Mouse (Mus musculus) layer of hippocampus, adult 9-10 months (tissue): ENCODE measurements at regions not wholly inside any gene's neighbourhood (a gene's known extent, or its start where the extent isn't known, plus 50 kb on each side); places are given as distances from the start of the nearest gene placed in this dataset.

Experiments used
- DNase-seq: peaks from one replicate; pipeline ENCODE4 v3.0.0; 2022; ENCODE audit warnings: low spot score

DNA sequence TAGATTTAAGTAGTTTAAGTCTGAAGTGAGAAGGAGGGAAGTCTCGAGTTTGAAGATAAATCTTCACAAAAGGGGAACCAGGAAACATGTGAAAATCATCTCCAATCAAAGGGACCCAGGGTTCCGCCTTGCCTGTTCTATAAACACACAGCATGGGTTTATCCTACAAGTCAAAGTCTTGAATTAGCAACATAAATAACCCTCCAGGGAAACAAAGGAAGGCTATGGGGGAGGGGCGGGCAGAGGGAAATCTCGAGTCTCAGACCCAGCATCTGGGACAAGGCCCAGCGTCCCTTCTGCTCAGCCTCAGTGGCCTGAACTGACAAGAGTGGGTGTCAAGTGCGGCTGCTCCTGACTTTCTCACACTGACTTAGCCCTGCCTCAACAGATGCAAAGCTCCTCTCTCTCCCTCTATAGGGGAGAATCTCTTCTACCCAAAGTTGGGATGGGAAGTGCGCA, 240.3 kb upstream of the Lrig3 start:
- no peak for DNase-seq

DNA sequence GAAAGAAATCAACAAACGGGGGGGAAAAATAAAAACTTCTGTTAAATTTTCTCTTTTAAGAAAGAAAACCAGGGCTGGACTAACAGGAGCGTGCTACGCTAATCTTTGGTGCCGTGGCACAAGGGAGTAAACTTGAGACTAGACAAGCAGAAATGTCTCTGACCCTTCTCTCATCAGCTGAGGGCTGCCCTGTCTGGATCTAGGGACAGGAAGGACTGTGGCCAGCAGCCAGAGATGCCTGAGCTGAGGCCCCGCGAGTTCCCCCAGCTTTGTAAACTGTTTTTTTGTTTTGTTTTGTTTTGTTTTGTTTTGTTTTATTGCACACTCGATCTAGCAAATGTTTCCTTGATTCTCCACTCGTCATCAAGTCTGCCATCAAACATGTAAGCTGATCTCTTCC, 239.4 kb upstream of the Lrig3 start:
- no peak for DNase-seq

DNA sequence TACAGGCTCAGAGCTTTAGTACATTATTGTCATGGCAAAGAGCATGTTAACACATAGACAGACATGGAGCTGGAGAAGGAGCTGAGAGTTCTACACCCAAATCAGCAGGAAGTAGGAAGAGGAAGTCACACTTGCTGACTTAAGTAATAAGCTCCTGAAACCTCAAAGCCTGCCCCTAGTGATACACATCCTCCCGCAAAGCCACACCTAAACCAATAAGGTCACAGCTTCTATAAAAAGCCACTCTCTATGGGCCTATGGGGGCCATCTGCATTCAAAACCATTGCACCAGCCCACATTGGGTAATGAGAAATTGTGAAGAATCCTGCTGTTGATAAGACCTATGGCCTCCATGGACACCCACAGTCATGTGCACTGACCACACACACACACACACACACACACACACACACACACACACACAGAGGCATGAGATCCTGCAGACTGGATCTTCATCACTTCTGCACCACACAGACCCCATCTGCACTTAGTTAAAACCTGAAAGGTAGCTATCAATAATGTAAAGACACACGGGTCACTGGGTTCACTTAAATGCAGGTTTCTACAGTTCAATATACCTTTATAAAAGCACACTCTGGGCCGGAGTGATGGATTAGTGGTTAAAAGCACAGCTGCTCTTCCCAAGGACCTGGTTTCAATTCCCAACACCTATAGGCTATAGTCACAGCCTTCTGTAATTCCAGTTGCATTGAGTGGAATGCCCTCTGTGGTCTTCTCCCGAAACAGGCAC, 230.0 kb upstream of the Lrig3 start:
- no peak for DNase-seq

DNA sequence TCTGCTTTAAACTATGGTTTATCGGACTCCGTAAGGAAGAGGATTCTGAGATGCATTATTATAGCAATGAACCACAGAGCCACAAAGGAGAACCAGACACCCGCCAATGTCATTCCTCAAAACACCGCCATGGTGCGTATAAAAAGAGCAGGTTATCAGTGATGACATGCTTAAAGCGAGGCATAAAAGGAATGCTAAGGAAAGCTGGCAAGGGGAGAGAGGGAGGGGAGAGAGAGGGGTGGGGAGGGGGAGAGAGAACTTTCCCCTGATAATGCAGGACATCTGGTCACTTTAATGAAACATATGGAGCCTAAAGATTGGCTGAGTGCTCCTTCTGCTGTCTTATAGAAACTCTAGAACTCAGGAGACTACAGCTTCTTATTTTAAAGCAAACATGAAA, 222.8 kb upstream of the Lrig3 start:
- DNase-seq = no peak

DNA sequence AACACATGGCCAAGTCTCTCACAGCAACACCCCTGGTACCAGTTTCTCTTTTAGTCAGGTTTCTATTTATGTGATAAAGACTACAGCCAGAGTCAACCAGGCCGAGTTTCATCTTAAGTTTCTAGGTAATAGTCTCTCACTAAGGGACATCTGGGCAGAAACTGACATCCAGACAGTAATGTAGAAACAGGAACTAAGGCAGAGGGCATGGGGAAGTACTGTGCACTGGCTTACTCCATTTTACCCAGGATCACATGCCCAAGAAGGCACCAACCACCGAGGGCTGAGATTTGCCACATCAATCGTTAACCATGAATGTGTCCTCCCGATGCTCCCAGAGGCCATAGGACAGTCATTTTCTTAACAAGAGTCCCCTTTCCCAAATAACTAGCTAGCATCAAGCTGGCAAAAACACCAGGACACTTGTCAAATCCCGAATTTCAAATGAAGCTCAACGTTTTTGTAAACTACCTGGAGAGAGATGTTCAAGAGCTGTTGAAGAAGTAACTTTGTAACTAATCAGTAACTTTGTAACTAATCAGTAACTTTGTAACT, 216.9 kb upstream of the Lrig3 start:
- DNase-seq = no peak

DNA sequence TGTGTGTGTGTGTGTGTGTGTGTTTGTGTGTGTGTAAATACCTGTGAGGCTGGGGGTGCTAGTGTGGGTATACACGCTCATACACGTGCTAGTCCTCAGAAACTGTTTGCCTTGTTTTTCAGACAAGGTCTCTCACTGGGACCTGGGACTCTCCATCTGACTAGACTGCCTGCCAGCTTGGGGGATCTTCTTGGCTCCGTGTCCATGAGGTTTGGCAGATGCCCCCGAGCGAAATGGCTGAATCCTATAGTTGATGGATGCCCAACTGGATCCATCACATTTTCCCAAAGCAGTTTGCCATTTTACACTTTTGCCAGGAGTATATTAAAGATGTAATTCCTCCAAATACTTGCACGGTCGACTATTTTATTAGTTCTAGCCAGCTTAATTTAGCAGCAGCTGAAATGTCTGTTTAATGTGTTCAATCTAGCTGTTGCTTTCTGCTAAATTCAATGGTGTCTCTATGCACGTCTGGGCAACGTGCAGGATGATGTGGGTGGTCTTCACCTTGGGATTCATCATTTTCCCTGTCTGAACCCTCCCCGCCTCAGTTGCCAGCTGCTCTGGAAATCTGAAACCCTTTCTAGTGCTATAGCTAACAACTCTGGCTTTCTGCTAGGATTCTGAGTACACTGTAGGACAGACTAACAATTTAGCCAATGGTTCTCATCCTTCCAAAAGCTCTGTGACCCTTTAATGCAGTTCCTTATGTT, 213.3 kb upstream of the Lrig3 start:
- no peak for DNase-seq

DNA sequence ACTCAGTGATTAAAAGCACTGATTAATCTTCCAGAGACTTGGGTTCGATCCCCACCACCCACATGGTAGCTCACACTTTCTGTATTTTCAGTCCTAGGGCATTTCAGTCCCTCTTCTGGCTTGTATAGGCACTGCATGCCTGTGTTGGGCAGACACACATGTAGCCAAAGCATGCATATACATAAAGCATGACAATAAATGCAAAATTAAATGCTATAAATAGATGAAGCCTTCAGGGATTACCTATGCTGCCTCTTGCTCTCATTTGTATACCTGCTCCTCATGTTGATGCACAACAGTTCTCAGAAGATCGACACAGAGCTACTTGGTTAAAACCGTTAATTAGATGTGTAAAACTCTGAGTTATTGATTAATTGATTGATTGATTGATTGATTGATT, 206.8 kb upstream of the Lrig3 start:
- no peak for DNase-seq

DNA sequence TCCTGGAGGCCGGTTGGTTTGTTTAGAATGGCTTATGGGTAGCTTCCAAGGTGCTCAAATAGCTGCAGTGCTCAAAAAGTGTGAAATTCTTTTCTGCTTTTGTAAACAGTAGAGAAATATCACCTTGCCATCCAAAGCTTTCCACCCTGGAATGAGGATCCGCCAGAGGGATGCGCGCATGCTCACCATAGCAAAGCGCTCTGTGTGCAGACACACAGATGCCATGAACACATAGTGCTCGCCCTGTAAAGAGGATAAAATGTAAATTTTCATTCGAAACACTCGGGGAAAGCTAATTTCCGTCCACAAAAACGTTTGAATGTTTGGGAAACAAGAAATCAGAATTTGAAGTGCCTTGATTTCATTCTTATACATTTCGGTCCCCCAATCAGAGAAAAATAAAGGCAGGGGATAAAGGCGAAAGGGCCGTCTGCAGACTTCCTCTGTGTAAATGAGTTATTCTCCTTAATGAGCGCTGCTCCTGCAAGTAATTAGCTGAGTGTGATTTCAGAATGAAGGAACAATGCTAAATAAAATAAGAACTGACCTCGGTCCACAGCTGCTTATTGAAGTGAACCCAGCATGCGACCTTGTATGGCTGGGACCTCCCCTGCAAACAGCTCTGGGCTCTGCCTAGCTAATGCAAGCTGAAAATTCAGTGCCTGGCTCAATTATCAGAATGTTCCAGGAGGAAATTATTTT, 203.4 kb upstream of the Lrig3 start:
- DNase-seq = no peak

DNA sequence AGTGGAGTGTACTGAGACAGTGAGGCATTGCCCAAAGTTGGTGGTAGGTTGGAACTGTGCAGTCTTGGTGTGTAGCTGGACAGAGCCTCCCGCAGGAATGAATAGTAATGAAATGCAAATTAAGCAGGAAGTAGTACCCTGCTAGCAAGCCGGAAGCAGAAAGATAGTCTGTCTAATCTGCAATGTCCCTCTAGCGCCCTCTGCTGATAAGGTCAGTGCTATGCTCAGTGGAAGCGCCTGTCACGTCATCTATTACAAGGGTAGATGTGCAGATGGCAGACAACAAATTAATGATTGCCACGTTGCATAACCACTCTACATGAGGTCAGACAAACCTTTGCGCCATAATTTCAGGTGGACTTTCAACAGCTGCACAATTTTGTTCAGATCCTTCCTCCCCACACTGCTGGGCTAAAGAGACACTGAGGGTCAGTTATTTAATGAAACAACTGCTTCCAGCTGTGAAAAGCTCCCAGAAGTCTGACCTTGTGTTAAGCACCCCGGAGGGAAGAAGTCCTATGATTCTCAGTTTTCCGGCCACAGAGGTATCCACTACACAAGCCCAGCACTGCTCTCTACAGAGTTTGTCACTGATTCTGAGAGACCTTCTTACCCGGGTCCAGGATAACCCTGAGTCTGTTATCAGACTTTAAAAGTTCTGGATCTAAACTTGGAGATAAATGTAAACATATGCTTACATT, 201.4 kb upstream of the Lrig3 start:
- DNase-seq = no peak

DNA sequence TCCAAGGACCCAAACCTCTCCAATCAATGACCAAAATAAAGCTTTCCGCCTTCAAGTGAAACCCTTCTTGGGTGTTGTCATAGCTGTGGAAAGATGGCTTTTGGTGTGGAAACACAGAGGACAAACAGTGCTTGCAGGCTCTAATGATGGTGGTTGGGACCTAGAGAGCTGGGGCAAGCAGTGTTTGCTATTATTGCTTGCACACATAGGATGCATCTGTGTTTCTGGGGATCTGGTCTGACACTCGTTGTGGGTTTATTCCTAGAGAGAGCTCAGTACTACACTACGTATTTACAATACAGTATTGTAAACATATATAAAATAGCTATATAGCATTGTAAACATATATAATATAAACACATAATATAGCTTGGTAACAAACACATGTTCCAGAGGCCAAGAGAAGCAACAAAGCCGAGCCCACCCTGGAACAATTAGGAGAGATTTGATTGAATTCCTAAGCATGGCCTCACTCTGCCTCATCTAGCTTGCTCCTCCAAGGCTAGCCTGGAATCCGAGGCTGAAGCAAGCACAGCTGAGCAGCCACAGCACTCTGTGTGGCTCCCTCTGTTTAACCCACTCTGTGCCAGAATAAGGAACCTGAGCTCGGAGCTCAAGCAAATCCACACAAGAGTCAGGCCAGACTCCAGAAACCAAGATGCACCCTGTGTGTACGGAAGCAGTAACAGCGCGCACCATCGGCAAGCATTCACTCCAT, 200.7 kb upstream of the Lrig3 start:
- DNase-seq = no peak

DNA sequence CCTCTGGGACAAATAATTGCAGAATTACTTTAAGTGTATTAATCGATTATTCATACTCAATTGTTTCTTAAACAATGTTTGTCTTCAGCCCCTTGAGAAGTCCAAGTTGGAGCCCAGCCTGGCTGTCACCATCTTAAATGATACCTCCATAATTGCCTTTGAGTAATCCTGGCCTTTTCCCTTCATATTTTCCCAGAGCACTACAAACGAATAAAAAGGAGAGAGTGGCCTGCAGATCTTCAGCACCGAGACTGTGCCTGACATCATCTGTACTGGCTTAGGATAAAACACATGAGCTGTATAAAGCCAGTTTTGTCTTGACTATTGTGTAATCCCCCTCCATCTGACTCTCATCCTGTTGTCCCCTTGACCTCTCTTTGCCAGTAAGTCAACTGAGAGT, 197.7 kb upstream of the Lrig3 start:
- DNase-seq = no peak

DNA sequence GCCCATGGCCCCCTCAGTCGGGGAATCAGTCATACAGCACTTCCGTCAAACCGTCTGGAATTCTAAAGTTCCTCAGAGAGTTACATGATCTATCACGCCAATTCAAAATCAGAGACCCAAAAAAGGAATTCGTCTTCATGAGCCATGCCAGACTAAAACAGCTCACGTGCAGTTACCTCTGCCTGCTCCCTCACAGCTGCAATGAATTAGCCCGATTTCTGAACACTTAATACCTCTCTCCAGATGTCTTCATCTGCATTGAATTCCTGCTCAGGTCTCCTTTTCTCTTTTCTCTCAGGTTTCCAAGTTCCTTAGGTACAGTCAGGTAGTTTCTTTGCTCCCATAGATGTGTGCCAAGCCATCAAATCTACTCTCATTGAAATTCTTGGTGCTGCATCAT, 192.4 kb upstream of the Lrig3 start:
- no peak for DNase-seq

DNA sequence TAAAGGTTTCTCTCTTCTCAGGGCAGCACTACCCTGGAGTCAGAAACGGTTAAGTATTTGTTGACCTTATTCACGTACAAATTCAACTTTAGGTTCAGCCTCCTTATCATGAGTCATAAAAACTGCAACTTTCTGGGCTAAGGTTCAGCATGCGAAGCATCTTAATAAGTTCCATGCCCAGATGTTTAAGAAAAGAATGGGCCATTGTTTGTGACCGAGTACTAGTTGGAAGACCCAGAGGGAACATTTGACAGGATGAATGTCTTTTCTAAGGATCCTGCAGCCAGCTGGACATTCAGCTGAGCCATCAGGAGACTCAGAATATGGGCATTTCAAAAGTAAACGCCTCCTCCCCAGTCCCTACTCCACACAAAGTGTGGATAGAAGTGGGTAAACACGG, 183.5 kb upstream of the Lrig3 start:
- DNase-seq = no peak

DNA sequence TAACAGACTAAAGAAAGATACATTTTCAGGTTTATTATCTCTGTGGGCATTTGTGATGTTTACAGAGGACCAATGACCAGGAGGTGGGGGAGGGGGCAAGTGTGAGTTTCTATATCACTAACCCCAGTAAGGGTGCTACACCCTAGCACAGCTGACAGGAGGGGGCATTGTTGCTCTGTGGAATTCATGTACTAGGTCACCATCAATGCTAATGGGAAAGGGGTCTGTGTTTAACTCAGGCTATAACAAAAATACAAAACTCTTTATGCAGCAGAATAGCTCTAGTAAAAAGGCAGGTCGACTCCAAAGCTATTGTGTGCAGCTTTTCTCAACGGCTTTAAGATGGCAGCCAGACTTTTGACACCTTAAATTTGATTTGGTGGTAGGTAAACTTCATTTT, 181.1 kb upstream of the Lrig3 start:
- no peak for DNase-seq

DNA sequence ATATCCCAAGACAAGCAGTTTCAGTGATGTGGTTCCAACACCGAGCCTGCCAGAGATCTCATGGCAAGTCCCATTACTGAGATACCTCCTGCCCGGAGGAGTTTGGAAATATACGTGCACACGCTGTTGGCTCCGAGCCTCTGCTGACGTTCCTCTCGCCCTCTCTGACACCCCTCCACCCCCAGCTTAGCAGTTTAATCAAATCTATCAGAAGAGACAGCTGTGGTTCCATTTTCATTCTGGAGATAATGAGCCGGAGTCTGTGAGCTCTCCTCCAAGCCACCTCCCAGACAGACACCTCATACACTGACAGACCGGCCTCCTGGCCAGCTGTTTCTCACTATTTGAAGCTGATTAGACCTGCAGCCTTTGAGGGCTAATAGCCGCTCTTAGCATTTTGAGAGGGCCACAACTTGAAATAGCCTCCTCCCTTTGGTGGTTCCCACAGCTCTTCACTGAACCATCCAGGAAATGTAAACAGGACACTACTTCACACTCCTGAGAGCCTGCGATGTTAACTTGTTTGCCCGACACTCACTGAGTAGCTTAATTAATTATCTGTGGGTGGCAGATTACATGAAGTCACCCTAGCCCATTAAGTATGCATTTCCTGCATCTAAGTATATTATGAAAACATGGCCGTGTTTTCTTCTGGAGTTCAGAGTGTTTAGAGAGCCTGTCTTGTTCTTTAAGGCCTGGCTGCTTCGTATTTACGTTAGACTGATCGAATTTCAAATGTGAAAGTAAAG, 180.3 kb upstream of the Lrig3 start:
- DNase-seq = no peak

DNA sequence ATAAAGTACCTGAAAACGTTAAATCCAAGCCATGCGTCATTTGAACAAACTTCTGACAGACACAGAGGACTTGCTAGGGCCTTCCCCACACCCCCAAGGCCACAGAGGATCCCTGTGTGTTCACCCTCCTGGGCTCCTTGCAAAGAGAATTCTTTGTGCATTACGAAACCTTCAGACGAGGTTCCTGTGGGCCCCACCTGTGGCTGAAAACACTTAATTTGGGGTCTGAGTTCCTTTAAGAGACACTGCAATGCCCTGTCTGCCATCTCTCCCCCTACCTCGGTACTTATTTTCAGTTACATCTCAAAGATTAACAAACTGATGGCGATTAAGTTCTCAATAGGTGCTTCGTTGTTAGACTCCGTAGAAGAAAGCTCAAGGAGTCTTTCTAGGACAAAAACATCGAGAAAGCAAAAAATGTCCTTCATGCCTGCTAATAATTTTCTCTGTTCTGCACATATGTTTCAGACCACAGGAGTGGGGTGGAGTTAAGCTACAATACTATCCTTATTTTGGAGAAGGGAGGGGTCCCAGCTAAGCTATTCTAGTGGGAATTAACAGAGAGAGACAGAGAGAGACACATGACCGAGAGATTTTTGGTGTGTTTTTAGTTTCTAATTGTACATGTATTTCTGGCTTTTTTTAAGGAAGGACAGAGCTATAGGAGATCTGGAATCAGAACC, 179.6 kb upstream of the Lrig3 start:
- DNase-seq = no peak

DNA sequence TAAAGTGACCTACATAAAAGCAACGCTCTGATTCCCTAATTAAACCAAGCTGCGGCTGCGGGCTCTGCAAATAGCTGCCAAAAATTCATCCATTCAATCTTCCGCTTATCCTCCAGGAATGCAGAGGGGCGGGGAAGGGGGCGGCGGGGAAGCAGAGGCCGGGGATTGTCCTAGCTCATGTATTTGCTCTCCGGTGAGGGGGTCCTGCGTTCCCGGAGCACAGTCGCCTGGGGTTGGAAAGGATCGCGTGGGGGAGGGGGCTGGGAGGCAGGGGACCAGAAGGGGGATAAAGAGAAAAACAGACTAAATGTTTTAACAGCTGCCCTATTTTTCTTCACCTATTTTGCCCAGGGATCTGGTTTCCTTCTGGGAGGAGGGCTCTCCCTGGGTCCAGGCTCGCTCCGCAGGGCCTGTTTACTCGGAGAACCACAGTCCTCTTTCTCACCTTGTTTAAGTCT, 179.1 kb upstream of the Lrig3 start:
- DNase-seq = no peak

DNA sequence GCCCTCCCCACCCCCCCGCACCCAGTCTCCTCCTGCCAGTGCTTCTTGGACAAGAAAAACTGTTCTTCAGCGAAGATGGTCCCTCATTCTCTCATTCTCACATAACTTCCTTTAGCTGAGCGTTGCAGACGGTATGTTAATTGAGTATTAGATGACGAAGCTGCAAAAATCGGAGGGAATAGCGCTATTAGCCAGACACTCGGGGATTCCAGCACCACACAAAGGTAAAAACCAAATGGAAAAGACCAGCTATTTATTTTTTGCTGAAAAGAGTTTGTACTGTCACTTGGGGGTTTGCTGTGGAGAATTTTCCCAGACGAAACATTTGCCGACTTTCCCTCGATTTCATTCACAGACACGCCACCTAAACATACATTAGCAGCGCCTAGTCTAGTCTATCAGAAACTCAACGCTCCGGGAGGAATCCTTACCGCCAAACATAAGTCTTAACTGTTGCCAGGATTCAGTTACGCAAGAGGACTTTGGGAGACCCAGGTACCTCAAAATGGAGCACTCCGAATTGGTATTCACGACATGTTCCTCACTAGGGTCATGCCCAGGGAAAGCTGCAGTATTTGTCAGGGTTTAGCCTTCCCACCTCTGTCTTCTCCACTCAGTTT, 178.4 kb upstream of the Lrig3 start:
- DNase-seq = no peak

DNA sequence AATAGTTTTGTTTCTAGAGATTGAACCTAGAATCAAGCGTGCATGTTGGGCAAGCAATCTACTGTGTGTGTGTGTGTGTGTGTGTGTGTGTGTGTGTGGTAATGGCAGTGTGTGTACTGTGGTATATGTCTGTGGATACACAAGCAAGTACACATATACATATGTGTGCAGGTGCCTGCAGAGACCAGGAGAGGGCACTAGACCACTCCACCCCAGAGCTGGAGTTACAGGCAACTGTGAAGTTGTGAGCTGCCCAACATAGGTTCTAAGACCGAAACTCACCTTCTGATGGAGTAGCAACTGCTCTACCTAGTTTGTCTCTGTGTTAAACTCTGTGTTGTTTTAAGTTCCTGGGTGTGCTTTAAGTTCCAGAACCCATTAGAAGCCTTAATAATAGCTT, 177.7 kb upstream of the Lrig3 start:
- no peak for DNase-seq

DNA sequence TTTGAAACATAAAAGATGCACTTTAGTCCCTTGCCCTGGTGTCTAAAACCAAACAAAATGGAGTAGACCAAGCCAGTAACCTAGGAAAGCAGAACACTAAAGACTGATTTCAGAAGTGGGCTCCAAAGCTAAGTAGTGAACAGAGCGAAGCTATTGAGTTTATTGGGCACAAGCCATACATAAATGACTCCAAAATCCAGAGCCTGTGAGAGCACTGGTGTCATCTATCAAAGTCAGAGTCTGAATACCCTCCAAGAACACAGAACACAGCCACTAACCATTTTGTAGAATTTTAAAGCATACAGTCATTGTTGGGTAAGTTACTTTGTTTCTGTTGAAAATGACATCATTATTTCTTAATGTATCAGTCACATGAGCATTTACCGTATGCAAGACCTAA, 175.0 kb upstream of the Lrig3 start:
- DNase-seq = no peak
